Mouse (Mus musculus) neural tube, embryonic 11.5 days (tissue): Measurements from ENCODE around the gene B3glct. TPM values are rescaled to one million over a fixed set of nuclear protein-coding genes. Genes with fewer than 3 reads are reported as not detected.

Source experiments
- ATAC-seq: fragments of 200-750 bp; cut with Nextera tagmentation; 2 replicates; pipeline ENCODE4 v1.8.0; 2017; ENCODE audit warnings: moderate number of reproducible peaks, mild to moderate bottlenecking, moderate TSS enrichment, moderate library complexity; ENCODE audit not compliant: insufficient read depth, low FRiP score, low TSS enrichment
- DNase-seq: peaks from one replicate; pipeline ENCODE4 v3.0.0-alpha.2; 2015; ENCODE audit warnings: low spot score
- H3K27ac ChIP-seq: fragments of 300-500 bp; sonication (generic); 2 replicates; pipeline ENCODE4 v1.5.1; 2014; ENCODE audit warnings: low read depth, mild to moderate bottlenecking, low read length
- H3K27me3 ChIP-seq: fragments of 300-500 bp; sonication (generic); 2 replicates; pipeline ENCODE4 v1.6.1; 2014; ENCODE audit warnings: mild to moderate bottlenecking, low read length, mixed read lengths; ENCODE audit not compliant: control insufficient read depth, insufficient read depth
- H3K36me3 ChIP-seq: fragments of 300-500 bp; sonication (generic); 2 replicates; pipeline ENCODE4 v1.6.1; 2014; ENCODE audit warnings: mild to moderate bottlenecking, low read length, moderate library complexity, mixed read lengths; ENCODE audit not compliant: control insufficient read depth, insufficient read depth
- H3K4me1 ChIP-seq: fragments of 300-500 bp; sonication (generic); 2 replicates; pipeline ENCODE4 v1.6.1; 2014; ENCODE audit warnings: low read length, mixed read lengths; ENCODE audit not compliant: control insufficient read depth, insufficient read depth
- H3K4me2 ChIP-seq: fragments of 300-500 bp; sonication (generic); 2 replicates; pipeline ENCODE4 v1.6.1; 2014; ENCODE audit warnings: low read depth, mild to moderate bottlenecking, moderate library complexity
- H3K4me3 ChIP-seq: fragments of 300-500 bp; sonication (generic); 2 replicates; pipeline ENCODE4 v1.5.1; 2014; ENCODE audit warnings: low read depth, low read length
- H3K9ac ChIP-seq: fragments of 300-500 bp; sonication (generic); 2 replicates; pipeline ENCODE4 v1.6.1; 2014; ENCODE audit warnings: mild to moderate bottlenecking, low read length
- H3K9me3 ChIP-seq: fragments of 300-500 bp; sonication (generic); 2 replicates; pipeline ENCODE4 v1.6.1; 2016; ENCODE audit warnings: low read length; ENCODE audit not compliant: control insufficient read depth
- WGBS: fragments of 180-500 bp; shearing (Covaris S2); extraction: QIAGEN DNeasy Blood & Tissue Kit; methylation state at CpG from one replicate; pipeline ENCODE4 v1.1.7; 2014; 5-methylcytosine and 5-hydroxymethylcytosine counted together
- polyA plus RNA-seq: library from polyadenylated mRNA; unstranded; fragments of >200 nt; fragmentation: Nextera tagmentation; extraction: Ambion mirVana; gene quantifications from 2 replicates; pipeline ENCODE4 v1.2.1, GENCODE M21; 2014

The B3glct gene
- polyA plus RNA-seq, 1 experiment from 2014 or later, result 14.8 TPM

GRCm38 (mm10) chr5:149713834-149714233, 35.8 kb downstream of the B3glct start:
- H3K27ac ChIP-seq, result no peak overlapping the region
- no peak overlapping the region for H3K9ac ChIP-seq
- no peaks in the 10 kb centered on the region for H3K9me3 ChIP-seq
- no peak overlapping the region for H3K4me3 ChIP-seq
- H3K4me1 ChIP-seq, result 0 out of 2 replicates have a peak, but pooled peaks cover 4% of the 10 kb centered on the region
- no peak overlapping the region for H3K4me2 ChIP-seq
- ATAC-seq (no peak), DNase-seq (no peak)
- WGBS, result 88% methylated on average over 16 of the region's 16 CpGs
- H3K36me3 ChIP-seq, result no peaks in the 10 kb centered on the region
- no peaks in the 10 kb centered on the region for H3K27me3 ChIP-seq

- H3K36me3 ChIP-seq, result no peaks in the 10 kb centered on the region
- no peak for ATAC-seq
- no peak overlapping the region for H3K27ac ChIP-seq
- H3K9me3 ChIP-seq, result no peaks in the 10 kb centered on the region
- no peak overlapping the region for H3K9ac ChIP-seq
- H3K4me1 ChIP-seq, result 0 out of 2 replicates have a peak, but pooled peaks cover 4% of the 10 kb centered on the region
- no peaks in the 10 kb centered on the region for H3K27me3 ChIP-seq
- WGBS, result 52% methylated on average over 15 of the region's 15 CpGs
- no peak for DNase-seq
- no peak overlapping the region for H3K4me3 ChIP-seq
- H3K4me2 ChIP-seq, result no peak overlapping the region
Measured at GRCm38 (mm10) chr5:149715571-149716328, 37.7 kb downstream of the B3glct start.

GRCm38 (mm10) chr5:149716329-149716690, 38.3 kb downstream of the B3glct start:
- no peak overlapping the region for H3K27ac ChIP-seq
- ATAC-seq (no peak), DNase-seq (no peak)
- 49% methylated on average over 3 of the region's 3 CpGs for WGBS
- no peaks in the 10 kb centered on the region for H3K9me3 ChIP-seq
- H3K27me3 ChIP-seq, result no peaks in the 10 kb centered on the region
- H3K4me2 ChIP-seq, result no peak overlapping the region
- H3K4me1 ChIP-seq, result 0 out of 2 replicates have a peak, but pooled peaks cover 4% of the 10 kb centered on the region
- no peak overlapping the region for H3K4me3 ChIP-seq
- no peak overlapping the region for H3K9ac ChIP-seq
- no peaks in the 10 kb centered on the region for H3K36me3 ChIP-seq

GRCm38 (mm10) chr5:149731776-149732175, 53.7 kb downstream of the B3glct start:
- WGBS, result 91% methylated on average over 8 of the region's 8 CpGs
- DNase-seq (no peak), ATAC-seq (no peak)
- Histone ChIP-seq H3K9me3 (0 out of 2 replicates have a peak, but pooled peaks cover 2% of the 10 kb centered on the region), H3K27ac (no peak overlapping the region), H3K4me3 (no peak overlapping the region), H3K4me2 (no peak overlapping the region), H3K4me1 (no peaks in the 10 kb centered on the region), H3K36me3 (no peaks in the 10 kb centered on the region; the same call in 1 of the 2 replicates), H3K9ac (no peak overlapping the region), H3K27me3 (no peaks in the 10 kb centered on the region)

GRCm38 (mm10) chr5:149737210-149737609, 59.2 kb downstream of the B3glct start:
- no peaks in the 10 kb centered on the region for H3K27me3 ChIP-seq
- no peak overlapping the region for H3K4me2 ChIP-seq
- WGBS, result 97% methylated on average over 1 of the region's 1 CpGs
- no peaks in the 10 kb centered on the region for H3K4me1 ChIP-seq
- ATAC-seq (no peak), DNase-seq (no peak)
- no peak overlapping the region for H3K4me3 ChIP-seq
- no peaks in the 10 kb centered on the region; the same call in 1 of the 2 replicates for H3K36me3 ChIP-seq
- 0 out of 2 replicates have a peak, but pooled peaks cover 2% of the 10 kb centered on the region for H3K9me3 ChIP-seq
- no peak overlapping the region for H3K9ac ChIP-seq
- no peak overlapping the region for H3K27ac ChIP-seq

- Histone ChIP-seq H3K27ac (no peak overlapping the region), H3K4me1 (no peaks in the 10 kb centered on the region), H3K4me3 (no peak overlapping the region), H3K9ac (no peak overlapping the region), H3K36me3 (no peaks in the 10 kb centered on the region), H3K9me3 (no peaks in the 10 kb centered on the region), H3K27me3 (no peaks in the 10 kb centered on the region), H3K4me2 (no peak overlapping the region)
- DNase-seq (no peak), ATAC-seq (no peak)
- WGBS, result 87% methylated on average over 7 of the region's 7 CpGs
Measured at GRCm38 (mm10) chr5:149740145-149740544, 62.1 kb downstream of the B3glct start.

GRCm38 (mm10) chr5:149740703-149741102, 62.7 kb downstream of the B3glct start:
- ATAC-seq (no peak), DNase-seq (no peak)
- Histone ChIP-seq H3K4me3 (no peak overlapping the region), H3K36me3 (no peaks in the 10 kb centered on the region), H3K27ac (no peak overlapping the region), H3K4me2 (no peak overlapping the region), H3K27me3 (no peaks in the 10 kb centered on the region), H3K9me3 (no peaks in the 10 kb centered on the region), H3K4me1 (no peaks in the 10 kb centered on the region), H3K9ac (no peak overlapping the region)
- WGBS, result 84% methylated on average over 3 of the region's 3 CpGs

- ATAC-seq (no peak), DNase-seq (no peak)
- no peak overlapping the region for H3K4me3 ChIP-seq
- no peak overlapping the region for H3K4me2 ChIP-seq
- H3K4me1 ChIP-seq, result no peaks in the 10 kb centered on the region
- 95% methylated on average over 9 of the region's 9 CpGs for WGBS
- H3K36me3 ChIP-seq, result no peaks in the 10 kb centered on the region
- H3K9ac ChIP-seq, result no peak overlapping the region
- H3K27me3 ChIP-seq, result no peaks in the 10 kb centered on the region
- no peak overlapping the region for H3K27ac ChIP-seq
- no peaks in the 10 kb centered on the region for H3K9me3 ChIP-seq
Measured at GRCm38 (mm10) chr5:149742286-149742685, 64.3 kb downstream of the B3glct start.

- no peak overlapping the region for H3K9ac ChIP-seq
- H3K4me3 ChIP-seq, result no peak overlapping the region
- no peak overlapping the region for H3K4me2 ChIP-seq
- H3K27me3 ChIP-seq, result no peaks in the 10 kb centered on the region
- H3K9me3 ChIP-seq, result no peaks in the 10 kb centered on the region
- 90% methylated on average over 9 of the region's 9 CpGs for WGBS
- no peak overlapping the region for H3K27ac ChIP-seq
- DNase-seq, result no peak
- no peak for ATAC-seq
- no peaks in the 10 kb centered on the region for H3K4me1 ChIP-seq
- peaks cover 2% of the 10 kb centered on the region; the same call in 1 of the 2 replicates for H3K36me3 ChIP-seq
Measured at GRCm38 (mm10) chr5:149745079-149745478, 67.0 kb downstream of the B3glct start.
